Mouse (Mus musculus): ENCODE measurements around the gene Dync1li1.

The Dync1li1 gene

GRCm38 (mm10) chr9:114768066-114768465 is 79.5 kb downstream of the Dync1li1 start:
- DNase-seq (ENCODE audit: low spot score), result no peak

GRCm38 (mm10) chr9:114770224-114770623 is 81.6 kb downstream of the Dync1li1 start:
- DNase-seq (ENCODE audit: low spot score), result no peak

GRCm38 (mm10) chr9:114771565-114771964 is 83.0 kb downstream of the Dync1li1 start:
- no peak for DNase-seq (ENCODE audit: low spot score)
